Mouse (Mus musculus) adrenal gland, postnatal 10 days (tissue): ENCODE measurements around the gene Ubald1. TPM values are rescaled to one million over a fixed set of nuclear protein-coding genes. Genes with fewer than 3 reads are reported as not detected.

Experiments
- total RNA-seq, 2 experiments: library from RNA; stranded (reverse); gene quantifications; 2 replicates each; pipeline ENCODE4 v1.2.3; 2021

Gene Ubald1
- total RNA-seq, 2 experiments from 2014 or later, result 29.2 to 31.3 TPM

Other genes with a start within 250 kb of the Ubald1 start
- gene Vasn, start 240.4 kb downstream of the Ubald1 start, total RNA-seq, result 10 to 100 TPM; 10.0 to 14.7 TPM
- 100 to 1,000 TPM; 161 to 167 TPM for gene Dnaja3, start 240.3 kb downstream of the Ubald1 start, total RNA-seq
- gene Coro7, start 200.5 kb downstream of the Ubald1 start, total RNA-seq, result 10 to 100 TPM; 27.9 to 38.7 TPM
- gene Nmral1, start 161.0 kb downstream of the Ubald1 start, total RNA-seq, result 10 to 100 TPM; 11.6 to 14.4 TPM
- gene Hmox2, start 154.0 kb downstream of the Ubald1 start, total RNA-seq, result 10 to 100 TPM; 93.5 to 97.5 TPM
- 100 to 1,000 TPM; 126 to 148 TPM for gene Cdip1, start 90.0 kb downstream of the Ubald1 start, total RNA-seq
- gene 4930562C15Rik, start 44.9 kb downstream of the Ubald1 start, total RNA-seq, result not detected
- 100 to 1,000 TPM in 1 of 2 experiments, 10 to 100 TPM in 1; 88.0 to 106 TPM for gene Mgrn1, start 5.9 kb upstream of the Ubald1 start, total RNA-seq
- gene Nudt16l1, start 58.4 kb upstream of the Ubald1 start, total RNA-seq, result 10 to 100 TPM; 63.3 to 79.9 TPM
- gene Anks3, start 83.9 kb upstream of the Ubald1 start, total RNA-seq, result 10 to 100 TPM; 30.3 to 41.9 TPM
- not detected for gene Sept12, start 117.5 kb upstream of the Ubald1 start, total RNA-seq
- gene Smim22, start 127.0 kb upstream of the Ubald1 start, total RNA-seq, result 1 to 10 TPM in 1 of 2 experiments, not detected in 1; 1.4 TPM
- 10 to 100 TPM; 33.0 to 43.7 TPM for gene Rogdi, start 133.2 kb upstream of the Ubald1 start, total RNA-seq
- 10 to 100 TPM; 80.1 to 82.7 TPM for gene Glyr1, start 169.5 kb upstream of the Ubald1 start, total RNA-seq
- 10 to 100 TPM; 33.8 to 37.1 TPM for gene Ubn1, start 169.7 kb upstream of the Ubald1 start, total RNA-seq